Mouse (Mus musculus): Measurements from ENCODE around the gene Srpk1.

Gene Srpk1

GRCm38 (mm10) chr17:28622300-28622759 lies at the start of gene Srpk1:
Gene Srpk1, minus strand, starts transcription at chr17:28622709.
- in situ Hi-C loops (cut with MboI) = no loop called here

GRCm38 (mm10) chr17:28659564-28659963 lies 37.1 kb upstream of the Srpk1 start:
- in situ Hi-C loops (cut with MboI) = no loop called here

DNA sequence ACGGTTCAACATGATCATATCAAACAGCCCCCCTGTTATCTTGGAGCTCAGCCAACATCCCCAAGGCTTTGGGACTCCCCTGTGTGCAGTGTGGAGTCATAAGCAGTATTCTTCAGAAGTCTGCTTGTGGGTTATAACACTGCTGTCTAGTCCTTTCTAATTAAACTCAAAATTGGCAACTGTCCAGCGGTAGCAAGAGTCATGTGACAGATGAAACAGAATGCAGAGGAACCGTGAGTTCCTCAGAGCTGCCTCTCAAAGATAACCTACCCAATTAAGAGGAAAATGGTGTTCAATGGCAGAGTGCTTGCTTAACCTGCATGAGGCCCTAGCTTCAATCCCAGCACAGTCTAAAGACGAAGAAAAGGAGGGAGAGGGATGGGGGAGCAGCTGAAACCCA lies 35.4 kb upstream of the Srpk1 start:
- in situ Hi-C loops (cut with MboI) = no loop called here

DNA sequence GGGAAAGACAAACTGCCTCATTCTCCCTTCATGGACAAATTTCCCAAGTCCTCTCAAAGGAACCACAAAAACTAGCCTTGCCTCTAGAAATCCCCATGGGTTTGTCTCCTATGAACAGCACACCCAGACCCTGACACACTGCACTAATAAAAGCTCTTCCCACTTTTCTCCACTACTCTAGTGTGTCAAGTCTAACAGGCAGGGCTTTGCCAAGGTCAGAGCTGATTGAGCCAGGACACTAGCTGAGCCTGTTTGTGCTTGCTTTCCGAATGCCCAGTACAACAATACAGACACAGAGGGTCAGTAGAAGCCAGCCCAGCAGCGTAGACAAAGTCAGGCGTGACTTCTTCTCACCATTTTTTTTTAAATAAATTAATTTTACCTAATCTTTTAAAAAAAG lies 27.8 kb upstream of the Srpk1 start:
- in situ Hi-C loops (cut with MboI) = no loop called here

- in situ Hi-C loops (cut with MboI) = no loop called here
These were observed 26.3 kb upstream of the Srpk1 start for GRCm38 (mm10) chr17:28648607-28649370.

DNA sequence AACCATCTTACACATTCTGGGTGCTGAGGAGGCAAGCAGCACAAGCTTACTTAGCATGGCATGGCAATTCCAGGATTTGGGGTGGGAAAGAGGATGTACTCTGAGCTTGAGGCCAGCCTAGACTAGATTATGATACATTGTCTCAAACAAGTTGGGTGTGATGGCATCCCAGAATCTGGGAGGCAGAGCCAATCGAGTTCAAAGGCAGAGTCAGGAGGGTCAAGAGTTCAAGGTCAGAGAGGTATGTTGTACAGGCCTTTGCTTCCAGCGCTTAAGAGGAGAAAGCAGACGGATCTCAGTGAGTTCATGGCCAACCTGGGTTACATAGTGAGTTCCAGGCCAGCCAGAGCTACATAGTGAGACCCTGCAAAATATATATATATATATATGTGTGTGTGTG lies 23.7 kb upstream of the Srpk1 start:
- in situ Hi-C loops (cut with MboI) = no loop called here

- in situ Hi-C loops (cut with MboI) = no loop called here
These were observed 21.6 kb upstream of the Srpk1 start for GRCm38 (mm10) chr17:28644112-28644511.

- in situ Hi-C loops (cut with MboI) = no loop called here
These were observed 21.2 kb upstream of the Srpk1 start for GRCm38 (mm10) chr17:28643697-28644096.

DNA sequence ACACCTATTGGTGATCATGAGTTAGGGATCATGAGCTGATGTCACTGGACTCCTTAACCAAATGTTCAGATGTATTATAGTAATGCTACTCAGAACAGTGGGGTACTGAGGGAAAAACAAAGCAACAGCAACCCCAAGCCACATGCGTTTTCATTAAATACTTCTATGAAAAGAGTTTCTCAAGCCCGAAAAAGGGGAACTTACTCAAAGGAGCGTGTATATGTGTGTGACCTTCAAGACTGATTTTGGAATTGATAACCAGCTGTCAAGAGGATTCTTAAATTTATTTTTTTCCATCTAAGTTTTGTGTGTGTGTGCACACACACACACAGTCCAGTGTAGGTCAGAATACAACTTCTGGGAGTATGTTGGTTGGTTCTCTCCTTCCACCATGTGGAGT lies 17.6 kb upstream of the Srpk1 start:
- in situ Hi-C loops (cut with MboI) = no loop called here

GRCm38 (mm10) chr17:28637711-28638690 lies 15.5 kb upstream of the Srpk1 start:
- in situ Hi-C loops (cut with MboI) = no loop called here

DNA sequence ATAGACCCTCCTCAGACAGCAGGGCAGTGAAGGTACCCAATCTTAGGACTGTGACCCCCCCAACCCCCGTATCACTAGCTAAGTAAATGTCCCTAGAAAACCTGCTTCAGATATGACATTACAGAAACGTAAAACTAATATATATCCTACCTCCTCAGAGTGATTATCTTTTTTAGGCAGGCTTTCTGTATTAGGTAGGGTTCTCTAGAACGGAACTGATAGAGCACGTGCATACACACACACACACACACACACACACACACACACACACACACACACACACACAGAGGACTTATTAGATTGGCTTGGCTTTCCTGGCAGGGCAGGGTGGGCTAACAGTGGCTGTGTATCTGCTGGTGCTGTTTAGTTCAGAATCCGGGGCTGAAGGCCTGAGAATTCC lies 13.3 kb upstream of the Srpk1 start:
- in situ Hi-C loops (cut with MboI) = no loop called here

DNA sequence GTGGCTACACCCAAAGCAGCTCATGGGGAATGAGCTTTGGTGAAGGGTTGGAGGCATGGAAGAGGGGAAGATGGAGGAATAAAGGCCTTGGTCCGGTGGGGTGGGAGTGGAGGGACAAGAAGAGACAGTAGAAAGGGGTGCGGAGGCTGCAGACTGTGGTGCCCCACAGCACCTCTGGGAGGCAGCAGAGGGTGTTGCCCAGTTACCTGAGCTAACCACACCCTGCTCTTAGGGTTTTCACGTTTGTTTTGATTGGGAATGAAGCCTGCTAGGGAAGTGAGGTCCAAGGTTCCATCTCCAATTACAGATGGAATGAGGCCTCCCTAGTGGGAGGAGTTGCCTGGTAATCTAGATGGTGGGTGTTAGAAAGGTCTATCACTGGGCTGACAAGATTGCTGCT lies 6.6 kb upstream of the Srpk1 start:
- in situ Hi-C loops (cut with MboI) = no loop called here

GRCm38 (mm10) chr17:28628248-28629124 lies 6.0 kb upstream of the Srpk1 start:
- in situ Hi-C loops (cut with MboI) = no loop called here

GRCm38 (mm10) chr17:28626937-28627336 lies 4.4 kb upstream of the Srpk1 start:
- in situ Hi-C loops (cut with MboI) = no loop called here

DNA sequence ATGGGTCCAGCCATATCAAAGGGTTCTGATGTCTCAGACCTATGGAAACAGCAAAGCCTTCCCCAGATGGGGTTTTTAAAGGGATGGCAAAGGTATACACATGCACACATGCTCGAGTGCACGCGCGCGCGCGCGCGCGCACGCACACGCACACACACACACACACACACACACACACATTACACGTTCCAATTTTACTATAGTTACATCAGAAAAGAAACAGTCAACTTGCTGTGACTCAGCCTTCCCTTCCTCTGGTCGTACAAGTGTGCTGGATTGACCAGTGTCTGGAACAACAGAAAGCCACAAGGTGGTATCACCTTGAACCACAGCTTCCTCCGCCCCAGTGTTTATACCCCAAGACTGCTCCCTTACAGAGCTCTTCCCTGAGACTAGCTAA lies 2.8 kb upstream of the Srpk1 start:
- in situ Hi-C loops (cut with MboI) = no loop called here

GRCm38 (mm10) chr17:28624841-28625240 lies 2.3 kb upstream of the Srpk1 start:
- in situ Hi-C loops (cut with MboI) = no loop called here

DNA sequence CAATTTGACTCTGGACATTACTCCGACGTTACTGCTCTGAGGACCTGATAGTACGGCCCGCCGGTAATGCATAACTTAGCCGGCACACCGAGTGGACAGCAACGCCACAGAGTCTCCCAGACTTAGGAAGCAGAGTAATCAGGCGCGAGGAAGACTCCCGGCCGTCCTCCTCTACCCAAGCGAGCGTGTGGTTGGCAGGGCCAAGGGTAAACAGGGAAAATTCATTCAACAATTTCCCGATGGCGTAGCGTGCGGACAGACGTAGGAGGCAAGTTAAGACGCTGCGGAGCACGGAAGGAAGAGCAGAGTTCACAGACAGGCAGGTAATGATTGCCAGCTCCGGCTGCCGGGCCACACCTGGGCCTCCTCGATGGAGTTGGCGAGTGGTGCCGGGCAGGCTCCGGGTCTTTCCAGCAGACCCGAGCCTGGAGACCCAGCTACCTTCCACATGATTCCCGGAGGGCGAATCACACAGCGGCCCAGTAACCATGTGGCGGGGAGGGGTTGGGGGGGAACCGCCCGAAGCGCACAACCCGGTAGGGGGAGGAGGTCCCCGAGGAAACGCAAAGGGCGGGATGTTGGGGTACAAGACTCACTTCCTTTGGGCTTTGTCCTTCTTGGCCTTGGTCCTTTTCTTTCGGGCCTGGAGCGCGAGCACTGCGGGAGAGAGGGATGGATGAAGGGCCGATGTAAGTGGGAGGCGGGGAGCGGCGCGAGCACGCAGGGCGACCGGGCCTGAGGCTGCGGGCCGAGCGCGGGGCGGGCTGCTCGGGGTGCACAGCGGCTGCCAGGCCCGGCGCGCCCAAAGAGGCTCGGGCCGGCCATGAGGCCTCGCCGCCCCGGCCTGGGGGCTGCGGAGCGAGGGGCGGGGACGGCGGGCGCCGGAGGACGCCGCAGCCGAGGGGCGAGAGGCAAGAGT lies 869 bp downstream of the Srpk1 start:
- in situ Hi-C loops (cut with MboI) = no loop called here

DNA sequence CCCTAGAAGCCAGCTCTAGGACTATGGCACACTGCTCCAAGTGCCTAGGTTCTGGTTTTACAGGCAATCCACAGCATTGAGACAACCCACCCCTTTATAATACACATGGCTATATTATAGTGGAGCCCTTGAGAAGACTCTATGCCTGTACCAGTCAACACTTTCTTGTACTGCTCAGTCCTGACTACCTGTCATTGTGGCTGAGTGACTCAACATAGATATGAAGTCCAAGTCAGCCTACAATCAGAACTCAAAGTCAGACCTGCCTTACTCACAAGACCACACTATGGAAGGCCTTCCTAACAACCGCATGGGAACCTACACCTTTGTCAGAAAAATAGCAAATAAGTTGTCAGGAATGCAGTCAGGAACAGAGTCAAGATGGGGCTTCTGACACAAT lies 3.7 kb downstream of the Srpk1 start:
- in situ Hi-C loops (cut with MboI) = no loop called here

DNA sequence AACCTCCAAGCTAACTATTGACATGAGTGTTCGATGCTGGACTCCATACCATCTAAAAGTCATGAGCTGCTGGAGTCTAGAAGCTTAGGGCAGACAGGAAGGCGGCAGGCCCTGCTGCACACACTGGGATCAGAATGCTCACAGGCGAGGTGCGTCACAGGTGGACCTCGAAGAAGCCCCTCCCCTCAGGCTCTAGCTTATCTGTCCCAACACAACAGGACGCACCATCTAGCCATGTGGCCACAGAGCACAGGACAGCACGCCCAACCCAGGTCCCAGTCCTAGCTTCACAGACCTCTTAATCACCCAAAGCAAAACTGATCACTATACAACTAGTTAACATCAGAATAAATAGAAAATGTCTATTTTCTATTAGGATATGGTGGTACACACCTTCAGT lies 4.4 kb downstream of the Srpk1 start:
- in situ Hi-C loops (cut with MboI) = no loop called here

DNA sequence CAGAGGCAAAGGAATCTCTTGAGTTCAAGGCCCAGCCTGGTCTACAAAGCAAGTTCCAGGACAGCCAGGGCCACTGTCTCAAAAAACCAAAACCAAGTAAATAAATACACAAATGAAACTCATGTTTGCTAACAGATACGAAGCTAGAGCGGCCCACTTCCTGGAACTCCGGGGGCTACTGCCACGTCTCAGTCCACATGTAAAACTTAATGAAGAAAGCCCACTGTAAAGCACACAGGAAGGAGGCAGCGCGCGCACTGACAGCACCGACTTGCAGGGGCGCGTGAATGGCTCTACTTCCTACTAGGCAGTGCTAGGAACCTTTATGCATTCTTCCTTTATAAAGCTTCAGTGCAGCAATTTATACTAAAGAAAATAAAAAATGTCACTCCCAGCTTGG lies 4.9 kb downstream of the Srpk1 start:
- in situ Hi-C loops (cut with MboI) = no loop called here

GRCm38 (mm10) chr17:28615332-28615731 lies 7.2 kb downstream of the Srpk1 start:
- in situ Hi-C loops (cut with MboI) = no loop called here
